Mouse (Mus musculus): ENCODE data around the gene Vmn1r191. TPM values are rescaled to one million over a fixed set of nuclear protein-coding genes. Genes with fewer than 3 reads are reported as not detected.
"Not testable (repeated sequence)": the region's sequence is repeated elsewhere in the genome, so short reads cannot be mapped to it uniquely, and the experiment has no call there.

Vmn1r191 gene
- polyA plus RNA-seq (2015; fragmentation: Nextera tagmentation; extraction: Ambion mirVana), result not detected in 2 replicates

GRCm38 (mm10) chr13:22183869-22184268, at the start of gene Vmn1r191:
TSS of gene Vmn1r191 (minus strand) at chr13:22183969.
- Histone ChIP-seq H3K36me3 (no peaks in the 10 kb centered on the region), H3K9ac (replicated peaks) (no peak within 1 kb of the TSS), H3K4me3 (replicated peaks) (no peak within 1 kb of the TSS), H3K4me1 (no peaks in the 10 kb centered on the region), H3K9me3 (replicated peaks) (no peaks in the 10 kb centered on the region), H3K27me3 (replicated peaks) (no peaks in the 10 kb centered on the region), H3K27ac (replicated peaks) (no peak within 1 kb of the TSS), H3K4me2 (no peak within 1 kb of the TSS)
- ATAC-seq (ENCODE audit: low FRiP score), result no peak
- 89% methylated on average over 1 of the region's 1 CpGs for WGBS

- WGBS, result 87% methylated on average over 1 of the region's 1 CpGs
- H3K4me1 ChIP-seq; ATAC-seq (ENCODE audit: low FRiP score): not testable (repeated sequence)
Observed at GRCm38 (mm10) chr13:22223060-22223459, 39.3 kb upstream of the Vmn1r191 start, which contains the start of gene Vmn1r193. TSS of gene Vmn1r193 (minus strand) at chr13:22223160.

GRCm38 (mm10) chr13:22192756-22193155, 9.0 kb upstream of the Vmn1r191 start:
- WGBS, result 64% methylated on average over 3 of the region's 3 CpGs
- not testable (repeated sequence) for H3K4me1 ChIP-seq; H3K27me3 ChIP-seq (replicated peaks); H3K9me3 ChIP-seq (replicated peaks); ATAC-seq (ENCODE audit: low FRiP score); H3K4me2 ChIP-seq; H3K9ac ChIP-seq (replicated peaks); H3K27ac ChIP-seq (replicated peaks); H3K4me3 ChIP-seq (replicated peaks); H3K36me3 ChIP-seq

More at GRCm38 (mm10) chr13:22223060-22223459, 39.3 kb upstream of the Vmn1r191 start, which contains the start of gene Vmn1r193:
- not testable (repeated sequence) for H3K27ac ChIP-seq (replicated peaks); H3K4me3 ChIP-seq (replicated peaks); H3K27me3 ChIP-seq (replicated peaks); H3K36me3 ChIP-seq; H3K9ac ChIP-seq (replicated peaks); H3K9me3 ChIP-seq (replicated peaks); H3K4me2 ChIP-seq

GRCm38 (mm10) chr13:22191041-22191440, 7.3 kb upstream of the Vmn1r191 start, which contains the start of gene Vmn1r192:
TSS of gene Vmn1r192 (minus strand) at chr13:22191141.
- ATAC-seq (ENCODE audit: low FRiP score), result no peak
- Histone ChIP-seq H3K9ac (replicated peaks) (no peak within 1 kb of the TSS), H3K4me1 (no peaks in the 10 kb centered on the region), H3K36me3 (no peaks in the 10 kb centered on the region), H3K27me3 (replicated peaks) (no peaks in the 10 kb centered on the region), H3K9me3 (replicated peaks) (no peaks in the 10 kb centered on the region), H3K27ac (replicated peaks) (no peak within 1 kb of the TSS), H3K4me2 (no peak within 1 kb of the TSS), H3K4me3 (replicated peaks) (no peak within 1 kb of the TSS)

- Histone ChIP-seq H3K9ac (replicated peaks) (no peak overlapping the region), H3K27me3 (replicated peaks) (no peaks in the 10 kb centered on the region), H3K27ac (replicated peaks) (no peak overlapping the region), H3K4me3 (replicated peaks) (no peak overlapping the region), H3K36me3 (no peaks in the 10 kb centered on the region), H3K4me1 (no peaks in the 10 kb centered on the region), H3K4me2 (no peak overlapping the region), H3K9me3 (replicated peaks) (no peaks in the 10 kb centered on the region)
- 82% methylated on average over 2 of the region's 2 CpGs for WGBS
- no peak for ATAC-seq (ENCODE audit: low FRiP score)
Observed at GRCm38 (mm10) chr13:22190385-22190784, 6.6 kb upstream of the Vmn1r191 start.

GRCm38 (mm10) chr13:22189313-22189712, 5.5 kb upstream of the Vmn1r191 start:
- H3K4me3 ChIP-seq (replicated peaks), result no peak overlapping the region
- no peaks in the 10 kb centered on the region for H3K4me1 ChIP-seq
- whole genome bisulfite sequencing, result 96% methylated on average over 2 of the region's 2 CpGs
- no peak overlapping the region for H3K4me2 ChIP-seq
- no peak overlapping the region for H3K9ac ChIP-seq (replicated peaks)
- H3K27ac ChIP-seq (replicated peaks), result no peak overlapping the region
- H3K27me3 ChIP-seq (replicated peaks), result no peaks in the 10 kb centered on the region
- ATAC-seq (ENCODE audit: low FRiP score), result no peak
- H3K9me3 ChIP-seq (replicated peaks), result no peaks in the 10 kb centered on the region
- H3K36me3 ChIP-seq, result no peaks in the 10 kb centered on the region

GRCm38 (mm10) chr13:22168416-22168815, 15.4 kb downstream of the Vmn1r191 start:
- 94% methylated on average over 15 of the region's 15 CpGs for WGBS
- Histone ChIP-seq H3K4me1 (no peaks in the 10 kb centered on the region), H3K4me2 (no peak overlapping the region), H3K27ac (replicated peaks) (no peak overlapping the region), H3K9ac (replicated peaks) (no peak overlapping the region), H3K27me3 (replicated peaks) (no peaks in the 10 kb centered on the region), H3K4me3 (replicated peaks) (no peak overlapping the region), H3K36me3 (no peaks in the 10 kb centered on the region), H3K9me3 (replicated peaks) (peaks cover 5% of the 10 kb centered on the region)
- no peak for ATAC-seq (ENCODE audit: low FRiP score)

GRCm38 (mm10) chr13:22136495-22137293, 47.1 kb downstream of the Vmn1r191 start:
- H3K27ac ChIP-seq (replicated peaks); H3K4me1 ChIP-seq; H3K4me2 ChIP-seq; H3K27me3 ChIP-seq (replicated peaks); H3K9me3 ChIP-seq (replicated peaks); H3K9ac ChIP-seq (replicated peaks); H3K36me3 ChIP-seq; H3K4me3 ChIP-seq (replicated peaks): not testable (repeated sequence)
- 82% methylated on average over 5 of the region's 5 CpGs for WGBS
- peak; percentile 31; the same call in 1 of the 2 replicates for ATAC-seq (ENCODE audit: low FRiP score)

Small RNA genes lying within 50 kb of the gene (microRNA-seq; reads per million reads assigned to microRNA genes)
- gene Gm23282, result not detected
- gene Gm25084, result not detected

Other genes with a start within 250 kb of the Vmn1r191 start
- gene Zfp184, start 238.9 kb downstream of the Vmn1r191 start, polyA plus RNA-seq (2015; fragmentation: Nextera tagmentation; extraction: Ambion mirVana), result 10.3 and 11.5 TPM in 2 replicates
- 0.11 TPM in 1 of 2 replicates, not detected in the other for gene Pom121l2, start 202.8 kb downstream of the Vmn1r191 start, polyA plus RNA-seq (2015; fragmentation: Nextera tagmentation; extraction: Ambion mirVana)
- 0.09 and 167 TPM in 2 replicates for gene Prss16, start 174.2 kb downstream of the Vmn1r191 start, polyA plus RNA-seq (2015; fragmentation: Nextera tagmentation; extraction: Ambion mirVana)
- 4.5 TPM in 1 of 2 replicates, not detected in the other for gene Hist1h2ah, start 148.4 kb downstream of the Vmn1r191 start, polyA plus RNA-seq (2015; fragmentation: Nextera tagmentation; extraction: Ambion mirVana)
- 0.97 and 2.2 TPM in 2 replicates for gene Hist1h2bk, start 148.1 kb downstream of the Vmn1r191 start, polyA plus RNA-seq (2015; fragmentation: Nextera tagmentation; extraction: Ambion mirVana)
- 4.8 and 8.5 TPM in 2 replicates for gene Hist1h4i, start 142.6 kb downstream of the Vmn1r191 start, polyA plus RNA-seq (2015; fragmentation: Nextera tagmentation; extraction: Ambion mirVana)
- gene Hist1h2ag, start 141.0 kb downstream of the Vmn1r191 start, polyA plus RNA-seq (2015; fragmentation: Nextera tagmentation; extraction: Ambion mirVana), result 3.0 and 13.9 TPM in 2 replicates
- 2.0 and 7.2 TPM in 2 replicates for gene Hist1h2bj, start 140.8 kb downstream of the Vmn1r191 start, polyA plus RNA-seq (2015; fragmentation: Nextera tagmentation; extraction: Ambion mirVana)
- not detected in 2 replicates for gene Vmn1r188, start 99.5 kb downstream of the Vmn1r191 start, polyA plus RNA-seq (2015; fragmentation: Nextera tagmentation; extraction: Ambion mirVana)
- not detected in 2 replicates for gene Vmn1r189, start 78.1 kb downstream of the Vmn1r191 start, polyA plus RNA-seq (2015; fragmentation: Nextera tagmentation; extraction: Ambion mirVana)
- gene Vmn1r192, start 7.2 kb upstream of the Vmn1r191 start, polyA plus RNA-seq (2015; fragmentation: Nextera tagmentation; extraction: Ambion mirVana), result not detected in 2 replicates
- not detected in 2 replicates for gene Vmn1r193, start 39.2 kb upstream of the Vmn1r191 start, polyA plus RNA-seq (2015; fragmentation: Nextera tagmentation; extraction: Ambion mirVana)
- gene Vmn1r194, start 60.2 kb upstream of the Vmn1r191 start, polyA plus RNA-seq (2015; fragmentation: Nextera tagmentation; extraction: Ambion mirVana), result not detected in 2 replicates
- not detected in 2 replicates for gene Vmn1r195, start 86.6 kb upstream of the Vmn1r191 start, polyA plus RNA-seq (2015; fragmentation: Nextera tagmentation; extraction: Ambion mirVana)
- not detected in 2 replicates for gene Vmn1r196, start 106.0 kb upstream of the Vmn1r191 start, polyA plus RNA-seq (2015; fragmentation: Nextera tagmentation; extraction: Ambion mirVana)
- gene Vmn1r197, start 140.6 kb upstream of the Vmn1r191 start, polyA plus RNA-seq (2015; fragmentation: Nextera tagmentation; extraction: Ambion mirVana), result not detected in 2 replicates
- not detected in 2 replicates for gene Vmn1r198, start 166.4 kb upstream of the Vmn1r191 start, polyA plus RNA-seq (2015; fragmentation: Nextera tagmentation; extraction: Ambion mirVana)
- gene Vmn1r199, start 195.8 kb upstream of the Vmn1r191 start, polyA plus RNA-seq (2015; fragmentation: Nextera tagmentation; extraction: Ambion mirVana), result not detected in 2 replicates
- gene Vmn1r200, start 206.4 kb upstream of the Vmn1r191 start, polyA plus RNA-seq (2015; fragmentation: Nextera tagmentation; extraction: Ambion mirVana), result not detected in 2 replicates